Mouse (Mus musculus) kidney, adult 2 months (tissue): ENCODE data around the gene Arhgap25.

Experiments
- CTCF ChIP-seq: fragments of 200-500 bp; conservative IDR thresholded peaks from 2 replicates; pipeline ENCODE4 v1.5.1; 2011; ENCODE audit warnings: low read depth, mild to moderate bottlenecking, control low read depth, low read length, moderate library complexity, mixed read lengths; ENCODE audit not compliant: insufficient read depth, insufficient read length
- POLR2A ChIP-seq: fragments of 200-500 bp; IDR thresholded peaks from one replicate; pipeline ENCODE4 v1.6.1; 2011; ENCODE audit warnings: low read depth, low read length, control low read depth

- TF ChIP-seq POLR2A (no peak), CTCF (no peak)
Measured at GRCm38 (mm10) chr6:87514321-87514720, 18.7 kb downstream of the Arhgap25 start.
